Mouse (Mus musculus) forebrain, embryonic 10.5 days (tissue): ENCODE results near the gene Rab3gap1. TPM values are rescaled to one million over a fixed set of nuclear protein-coding genes. Genes with fewer than 3 reads are reported as not detected.

ENCODE experiments used
- DNase-seq: peaks from one replicate; pipeline ENCODE4 v3.0.0-alpha.2; 2017; ENCODE audit warnings: low spot score; ENCODE audit errors: extremely low spot score
- H3K27ac ChIP-seq: fragments of 300-500 bp; sonication (generic); 2 replicates; pipeline ENCODE4 v1.5.1; 2016; ENCODE audit warnings: mild to moderate bottlenecking
- H3K27me3 ChIP-seq: fragments of 300-500 bp; sonication (generic); 2 replicates; pipeline ENCODE4 v1.6.1; 2016; ENCODE audit warnings: mild to moderate bottlenecking; ENCODE audit not compliant: poor library complexity, severe bottlenecking
- H3K36me3 ChIP-seq: fragments of 300-500 bp; sonication (generic); replicated peaks from 2 replicates; pipeline ENCODE4 v1.6.1; 2016; ENCODE audit warnings: mild to moderate bottlenecking, moderate library complexity
- H3K4me1 ChIP-seq: fragments of 300-500 bp; sonication (generic); 2 replicates; pipeline ENCODE4 v1.6.1; 2016
- H3K4me3 ChIP-seq: fragments of 300-500 bp; sonication (generic); 2 replicates; pipeline ENCODE4 v1.5.1; 2016; ENCODE audit warnings: mild to moderate bottlenecking, moderate library complexity
- H3K9me3 ChIP-seq: fragments of 300-500 bp; sonication (generic); 2 replicates; pipeline ENCODE4 v1.6.1; 2016; ENCODE audit warnings: mild to moderate bottlenecking, moderate library complexity
- WGBS: fragments of 180-500 bp; shearing (Covaris S2); methylation state at CpG from one replicate; pipeline ENCODE4 v1.1.7; 2016; 5-methylcytosine and 5-hydroxymethylcytosine counted together
- polyA plus RNA-seq: library from polyadenylated mRNA; unstranded; fragments of >200 nt; fragmentation: Nextera tagmentation; extraction: Ambion mirVana; gene quantifications from 2 replicates; pipeline ENCODE4 v1.2.1, GENCODE M21; 2016

Gene Rab3gap1
- polyA plus RNA-seq, 1 experiment from 2014 or later, result 15.7 TPM

DNA sequence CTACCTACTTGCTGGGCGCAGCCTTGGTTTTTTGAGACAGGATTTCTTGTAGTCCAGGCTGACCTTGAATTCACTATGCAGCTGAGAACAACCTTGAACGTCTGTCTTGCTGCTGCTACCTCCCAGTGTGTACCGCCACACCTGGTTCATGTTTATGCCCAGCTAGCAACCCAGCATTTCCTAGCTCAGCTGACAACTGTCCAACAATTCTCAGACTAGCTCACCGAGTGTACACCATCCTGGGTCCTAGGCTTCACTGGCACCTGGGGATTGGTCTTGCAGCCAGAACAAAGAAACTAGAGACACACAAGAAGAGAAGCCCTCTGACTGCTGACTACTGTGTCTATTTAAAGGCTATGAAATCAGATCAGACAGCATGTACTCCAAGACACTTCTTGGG, 102.3 kb downstream of the Rab3gap1 start:
- Histone ChIP-seq H3K4me1 (peaks cover 6% of the 10 kb centered on the region; the same call in 1 of the 2 replicates), H3K27ac (no peak overlapping the region), H3K36me3 (peaks cover 35% of the 10 kb centered on the region), H3K27me3 (no peaks in the 10 kb centered on the region), H3K4me3 (no peak overlapping the region), H3K9me3 (no peaks in the 10 kb centered on the region)
- 87% methylated on average over 4 of the region's 4 CpGs for WGBS
- DNase-seq, result no peak

DNA sequence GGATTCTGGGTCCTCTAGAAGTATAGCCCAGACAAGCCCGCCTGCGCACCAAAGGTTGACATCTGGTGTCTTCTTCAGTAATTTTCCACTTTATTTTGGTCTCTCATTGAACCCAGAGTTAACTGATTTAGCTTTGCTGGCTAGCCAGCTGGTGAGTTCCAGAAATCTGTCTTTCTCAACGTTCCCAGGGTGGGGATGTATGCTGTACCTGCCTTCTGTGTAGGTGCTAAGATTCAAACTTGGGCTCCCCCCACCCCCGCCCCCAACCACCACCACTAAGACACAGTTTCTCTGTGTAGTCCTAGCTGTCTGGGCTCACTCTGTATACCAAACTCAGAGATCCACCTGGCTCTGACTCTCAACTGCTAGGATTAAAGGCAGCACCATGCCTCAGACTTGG, 105.5 kb downstream of the Rab3gap1 start:
- WGBS, result 90% methylated on average over 4 of the region's 4 CpGs
- H3K36me3 ChIP-seq, result peaks cover 33% of the 10 kb centered on the region
- no peak overlapping the region for H3K4me3 ChIP-seq
- no peak for DNase-seq
- no peaks in the 10 kb centered on the region for H3K9me3 ChIP-seq
- H3K27ac ChIP-seq, result no peak overlapping the region
- no peaks in the 10 kb centered on the region for H3K4me1 ChIP-seq
- H3K27me3 ChIP-seq, result no peaks in the 10 kb centered on the region

DNA sequence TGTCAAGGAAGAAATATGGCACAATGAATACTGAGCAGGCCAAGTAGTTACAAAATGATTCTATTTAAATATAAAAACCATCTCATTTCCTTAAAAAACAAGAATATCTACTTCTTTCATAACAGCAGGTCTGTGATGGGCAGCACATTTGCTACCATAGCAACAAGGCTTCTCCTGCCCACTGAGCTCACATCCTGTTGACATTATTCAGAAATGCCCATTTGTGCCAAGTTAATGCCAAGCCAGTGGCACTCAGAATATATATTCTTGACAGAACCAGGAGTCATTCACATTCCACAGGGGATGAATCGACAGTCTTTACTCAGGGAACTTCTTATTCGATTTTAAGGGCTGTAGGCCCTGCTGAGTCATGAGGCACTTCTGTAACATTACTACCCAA, 107.1 kb downstream of the Rab3gap1 start:
- Histone ChIP-seq H3K4me3 (no peak overlapping the region), H3K4me1 (no peaks in the 10 kb centered on the region), H3K27ac (no peak overlapping the region), H3K27me3 (no peaks in the 10 kb centered on the region), H3K36me3 (peaks cover 27% of the 10 kb centered on the region), H3K9me3 (no peaks in the 10 kb centered on the region)
- WGBS, result 81% methylated on average over 2 of the region's 2 CpGs
- DNase-seq, result no peak

DNA sequence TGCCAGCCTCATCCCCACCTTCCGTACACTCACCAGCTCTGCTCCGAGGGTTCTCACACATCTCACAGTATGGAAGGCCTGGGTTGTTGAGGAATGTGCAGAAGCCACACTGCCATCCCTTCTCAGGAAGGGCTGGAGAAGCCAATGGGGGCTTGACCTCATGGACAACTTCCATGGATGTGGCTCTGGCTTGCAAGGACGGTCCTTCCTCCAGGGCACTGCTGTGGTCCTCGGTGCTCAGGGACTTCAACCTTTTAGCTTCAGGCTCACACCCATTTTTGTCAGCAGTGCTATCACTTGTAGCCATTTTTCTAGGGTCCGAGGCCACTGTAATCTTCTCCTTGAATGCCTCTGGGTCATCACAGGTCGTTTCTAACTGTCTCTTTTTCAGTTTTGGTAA, 107.5 kb downstream of the Rab3gap1 start:
- H3K9me3 ChIP-seq, result no peaks in the 10 kb centered on the region
- peaks cover 23% of the 10 kb centered on the region for H3K36me3 ChIP-seq
- no peaks in the 10 kb centered on the region for H3K4me1 ChIP-seq
- 88% methylated on average over 6 of the region's 6 CpGs for WGBS
- no peaks in the 10 kb centered on the region for H3K27me3 ChIP-seq
- no peak overlapping the region for H3K27ac ChIP-seq
- H3K4me3 ChIP-seq, result no peak overlapping the region
- DNase-seq, result no peak

DNA sequence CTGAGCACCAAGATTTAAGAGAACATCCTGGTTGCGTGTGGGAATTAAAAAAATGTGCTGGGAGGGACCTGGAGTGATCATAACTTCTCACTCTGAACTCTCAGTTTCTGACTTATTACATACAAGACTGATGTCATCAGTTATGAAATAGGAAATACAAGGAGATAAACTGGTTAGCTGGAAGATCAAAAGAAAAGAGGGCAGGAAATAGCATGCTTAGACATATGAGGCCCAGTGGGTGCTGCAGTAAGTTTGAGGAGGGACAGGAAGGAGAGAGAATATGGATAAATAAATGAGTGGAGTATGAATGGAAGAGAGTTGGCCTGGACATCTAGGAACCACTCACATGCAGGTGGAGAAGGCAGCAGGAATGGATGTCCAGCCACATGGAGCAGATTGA, 109.6 kb downstream of the Rab3gap1 start:
- Histone ChIP-seq H3K4me3 (no peak overlapping the region), H3K4me1 (no peaks in the 10 kb centered on the region), H3K36me3 (peaks cover 17% of the 10 kb centered on the region), H3K27me3 (no peaks in the 10 kb centered on the region), H3K9me3 (no peaks in the 10 kb centered on the region), H3K27ac (no peak overlapping the region)
- 96% methylated on average over 1 of the region's 1 CpGs for WGBS
- no peak for DNase-seq

DNA sequence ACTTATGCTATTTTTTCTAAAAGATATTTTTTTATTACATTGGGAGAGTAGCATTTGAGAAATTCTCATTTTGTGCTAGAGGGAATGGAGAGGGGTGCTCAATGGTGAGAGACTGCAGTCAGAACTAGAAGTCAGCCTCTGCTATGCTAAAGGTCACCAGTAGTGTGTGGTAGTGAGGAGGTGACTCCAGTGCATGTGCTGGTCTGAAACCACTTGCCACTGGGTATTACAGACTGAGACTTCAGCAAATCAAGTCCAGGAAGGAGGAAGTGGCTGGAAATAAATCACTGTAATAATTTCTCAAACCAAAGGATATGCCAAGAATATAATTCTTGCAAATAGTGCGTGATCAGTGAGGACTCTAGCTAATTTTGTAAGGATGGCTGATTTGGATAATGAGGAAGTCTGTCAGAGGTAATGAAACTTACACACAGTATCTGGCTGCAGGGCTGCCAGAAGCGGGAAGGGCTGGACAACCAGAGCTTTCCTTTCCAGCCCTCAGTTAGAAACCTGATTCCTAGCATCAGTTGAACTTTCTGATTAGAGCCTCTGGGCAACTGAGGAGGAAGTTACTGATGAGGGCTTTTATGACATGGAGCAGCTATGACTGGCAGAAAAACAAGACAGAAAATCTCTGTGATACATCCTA, 112.5 kb downstream of the Rab3gap1 start:
- H3K4me3 ChIP-seq, result no peak overlapping the region
- no peak overlapping the region for H3K27ac ChIP-seq
- no peaks in the 10 kb centered on the region for H3K27me3 ChIP-seq
- 0 out of 2 replicates have a peak, but pooled peaks cover 5% of the 10 kb centered on the region for H3K4me1 ChIP-seq
- no peaks in the 10 kb centered on the region for H3K9me3 ChIP-seq
- 81% methylated on average over 2 of the region's 2 CpGs for WGBS
- no peak for DNase-seq
- H3K36me3 ChIP-seq, result peaks cover 18% of the 10 kb centered on the region

DNA sequence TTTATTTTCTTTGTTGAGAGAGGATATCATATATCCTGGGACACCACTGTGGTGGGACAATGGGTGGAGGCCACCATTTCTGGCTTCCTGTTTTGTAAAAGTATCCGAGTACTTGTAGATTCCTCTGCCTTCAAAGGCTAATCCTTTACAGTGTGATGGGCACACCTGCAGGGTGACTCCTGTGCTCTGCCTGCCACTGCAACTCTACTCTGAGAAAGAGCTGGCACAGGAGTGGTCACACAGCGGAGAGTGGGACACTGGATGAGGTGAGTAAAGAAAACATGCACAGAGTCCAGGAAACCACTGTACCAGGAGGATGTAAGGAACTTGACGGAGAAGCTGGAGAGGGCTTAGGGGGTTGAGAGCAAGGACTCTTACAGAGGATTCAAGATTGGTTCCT, 113.7 kb downstream of the Rab3gap1 start:
- Histone ChIP-seq H3K4me1 (0 out of 2 replicates have a peak, but pooled peaks cover 5% of the 10 kb centered on the region), H3K4me3 (no peak overlapping the region), H3K36me3 (peaks cover 17% of the 10 kb centered on the region), H3K9me3 (no peaks in the 10 kb centered on the region), H3K27me3 (no peaks in the 10 kb centered on the region), H3K27ac (no peak overlapping the region)
- no peak for DNase-seq
- WGBS, result 82% methylated on average over 3 of the region's 3 CpGs

DNA sequence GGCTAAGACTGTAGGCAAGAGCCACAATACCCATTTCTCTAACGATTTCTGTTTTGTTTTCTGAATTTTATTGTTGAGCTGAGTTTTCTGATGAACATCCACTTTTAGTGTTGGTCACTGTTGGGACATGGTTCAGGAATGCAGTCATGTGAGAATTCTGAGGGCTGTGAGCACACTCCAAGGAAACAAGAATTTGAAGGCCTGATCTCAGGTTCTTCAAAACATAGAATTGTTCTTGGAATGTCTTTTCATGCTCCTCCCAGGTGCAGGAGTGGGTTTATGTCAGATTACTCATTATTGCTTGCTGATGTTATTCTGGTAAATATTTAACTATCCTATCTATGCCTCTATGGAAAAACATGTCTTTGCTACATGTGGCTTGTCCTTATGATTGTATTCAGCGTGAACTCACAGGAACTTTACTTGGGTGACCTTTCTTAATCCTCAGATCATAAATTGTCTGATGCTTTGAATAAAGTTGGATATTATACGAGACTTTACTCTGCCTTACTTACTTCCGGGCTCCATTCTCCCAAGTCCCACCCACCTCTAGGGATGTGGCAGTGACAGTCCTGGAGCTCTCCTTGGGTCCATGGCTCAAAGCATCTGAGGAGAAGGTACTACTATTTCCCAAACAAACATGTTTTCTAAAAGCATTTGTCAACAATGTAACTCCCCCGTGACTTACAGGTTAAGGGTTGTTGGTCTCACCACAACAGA, 114.9 kb downstream of the Rab3gap1 start:
- H3K4me3 ChIP-seq, result no peak overlapping the region
- no peak for DNase-seq
- no peaks in the 10 kb centered on the region for H3K27me3 ChIP-seq
- H3K27ac ChIP-seq, result no peak overlapping the region
- 0 out of 2 replicates have a peak, but pooled peaks cover 5% of the 10 kb centered on the region for H3K4me1 ChIP-seq
- peaks cover 24% of the 10 kb centered on the region for H3K36me3 ChIP-seq
- 95% methylated on average over 5 of the region's 5 CpGs for WGBS
- H3K9me3 ChIP-seq, result no peaks in the 10 kb centered on the region

DNA sequence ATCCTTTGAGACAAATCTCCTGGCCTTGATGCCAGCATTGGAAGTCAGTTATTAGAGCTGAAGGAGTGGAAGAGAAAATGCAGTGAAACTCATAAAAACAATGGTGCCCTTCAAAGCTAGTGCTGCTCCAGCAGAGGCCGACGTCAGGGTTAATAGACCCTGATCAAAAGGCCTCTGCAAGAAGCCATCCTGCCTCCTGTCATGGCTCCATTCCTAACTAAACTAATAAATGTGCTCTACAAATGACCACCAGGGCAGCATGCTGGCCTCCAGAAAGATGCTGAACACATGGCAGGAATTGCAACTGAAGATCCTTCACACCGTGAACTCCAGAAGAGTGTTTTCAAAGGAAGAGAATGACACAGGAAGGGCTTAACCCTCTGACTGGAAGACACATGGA, 116.8 kb downstream of the Rab3gap1 start:
- H3K27ac ChIP-seq, result no peak overlapping the region
- peaks cover 36% of the 10 kb centered on the region for H3K36me3 ChIP-seq
- 56% methylated on average over 3 of the region's 3 CpGs for WGBS
- H3K9me3 ChIP-seq, result no peaks in the 10 kb centered on the region
- DNase-seq, result no peak
- peaks cover 8% of the 10 kb centered on the region for H3K4me1 ChIP-seq
- H3K27me3 ChIP-seq, result no peaks in the 10 kb centered on the region
- H3K4me3 ChIP-seq, result no peak overlapping the region

DNA sequence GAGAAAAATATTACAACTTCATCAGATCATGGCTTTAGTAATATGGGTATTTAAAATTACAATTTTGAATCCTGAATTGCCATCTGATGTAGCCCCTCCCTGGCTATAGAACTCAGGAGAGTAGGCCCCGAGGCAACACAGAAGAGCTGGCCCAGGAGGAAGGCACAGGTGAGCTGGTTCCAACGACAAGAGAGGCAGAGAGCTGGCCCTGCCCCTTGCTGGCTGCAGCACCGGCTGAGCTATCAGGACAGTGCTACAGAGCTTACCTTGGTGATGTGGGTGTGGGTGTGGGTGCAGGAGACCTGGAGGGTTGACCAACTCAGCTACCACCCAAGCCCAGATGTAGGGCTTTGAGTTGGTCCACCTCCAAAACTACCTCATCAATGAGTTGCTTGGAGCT, 119.7 kb downstream of the Rab3gap1 start:
- no peak overlapping the region for H3K4me3 ChIP-seq

DNA sequence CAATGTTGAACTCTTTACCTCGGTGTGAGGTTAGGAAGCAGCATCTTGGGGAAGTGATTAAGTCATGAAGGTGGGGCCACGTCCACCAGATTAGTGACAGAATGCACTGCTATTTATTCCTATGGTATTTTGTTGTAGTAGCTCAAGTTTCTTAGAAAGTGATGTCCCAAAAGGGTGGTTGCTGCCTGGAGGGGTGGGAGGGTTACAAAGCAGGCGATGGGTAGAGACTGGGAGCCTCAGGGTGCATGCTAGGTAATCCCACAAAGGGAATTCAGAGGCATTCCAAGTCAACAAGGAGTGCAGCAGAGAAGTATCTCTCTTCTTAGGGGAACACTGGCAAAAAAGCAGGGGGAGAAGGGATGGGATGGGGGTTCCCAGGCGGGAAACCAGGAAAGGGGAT, 120.8 kb downstream of the Rab3gap1 start:
- H3K27ac ChIP-seq, result no peak overlapping the region
- no peak for DNase-seq
- no peaks in the 10 kb centered on the region for H3K9me3 ChIP-seq
- 73% methylated on average over 4 of the region's 4 CpGs for WGBS
- H3K36me3 ChIP-seq, result peaks cover 66% of the 10 kb centered on the region
- H3K27me3 ChIP-seq, result no peaks in the 10 kb centered on the region
- H3K4me1 ChIP-seq, result peaks cover 10% of the 10 kb centered on the region
- no peak overlapping the region for H3K4me3 ChIP-seq

More for the DNA sequence above, 119.7 kb downstream of the Rab3gap1 start:
- Histone ChIP-seq H3K27me3 (no peaks in the 10 kb centered on the region), H3K27ac (no peak overlapping the region), H3K9me3 (no peaks in the 10 kb centered on the region), H3K4me1 (peaks cover 10% of the 10 kb centered on the region), H3K36me3 (peaks cover 58% of the 10 kb centered on the region)
- no peak for DNase-seq
- WGBS, result 85% methylated on average over 3 of the region's 3 CpGs

DNA sequence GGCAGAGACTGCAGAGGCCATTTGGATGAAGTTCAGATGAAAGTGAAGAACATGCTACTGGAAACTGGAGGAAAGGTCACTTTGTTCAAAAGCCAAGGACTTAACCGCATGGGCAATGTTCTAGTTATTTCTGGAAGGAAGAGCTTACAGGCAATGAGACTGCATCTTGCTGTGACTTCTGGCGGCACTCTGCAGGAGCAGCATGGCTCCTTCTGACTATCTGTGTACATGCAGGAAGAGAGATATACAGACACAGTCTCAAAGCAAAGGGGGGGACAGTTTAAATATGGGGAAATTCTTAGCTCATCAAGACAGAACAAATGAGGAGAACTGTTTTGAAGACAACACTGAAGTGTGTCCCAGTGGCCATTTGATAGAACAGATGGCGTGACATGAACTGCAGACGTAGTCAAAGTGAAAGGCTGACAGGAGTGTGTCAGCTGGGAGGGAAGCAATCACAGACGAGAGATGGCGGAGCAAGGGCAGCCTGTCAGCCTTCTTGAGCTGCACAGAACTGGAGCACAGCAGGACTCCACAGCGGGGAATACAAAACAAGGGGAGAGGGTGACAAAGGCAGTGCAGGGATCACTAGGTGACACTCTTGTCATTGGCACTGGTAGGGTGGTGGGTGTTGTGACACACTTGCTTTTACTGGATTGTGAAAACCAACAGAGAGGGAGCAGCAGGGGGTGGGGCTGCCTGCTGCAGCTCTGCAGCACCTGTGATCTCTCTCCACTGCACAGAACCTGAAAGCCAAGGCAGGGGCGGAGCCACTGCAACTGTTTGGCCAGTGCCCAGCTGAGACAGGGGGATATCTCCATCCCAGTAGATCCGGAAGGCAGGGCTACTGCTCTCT, 121.5 kb downstream of the Rab3gap1 start:
- Histone ChIP-seq H3K4me3 (no peak overlapping the region), H3K4me1 (peaks cover 10% of the 10 kb centered on the region), H3K27ac (no peak overlapping the region), H3K27me3 (no peaks in the 10 kb centered on the region), H3K36me3 (peaks cover 62% of the 10 kb centered on the region), H3K9me3 (no peaks in the 10 kb centered on the region)
- 58% methylated on average over 9 of the region's 9 CpGs for WGBS
- DNase-seq, result no peak
